Mouse (Mus musculus) lung, postnatal 14 days (tissue): ENCODE measurements around the gene Dpep3.

ENCODE experiments used
- DNase-seq: peaks from one replicate; pipeline ENCODE4 v3.0.0; 2021

Dpep3 gene

GRCm38 (mm10) chr8:105935105-105935504 is 44.1 kb downstream of the Dpep3 start:
- no peak for DNase-seq

GRCm38 (mm10) chr8:105933762-105934161 is 45.5 kb downstream of the Dpep3 start, which contains the start of gene Ctrl:
Gene Ctrl (minus strand): TSS chr8:105933862.
- DNase-seq: no peak

GRCm38 (mm10) chr8:105932525-105932924 is 46.7 kb downstream of the Dpep3 start:
- DNase-seq: no peak

GRCm38 (mm10) chr8:105931271-105931670 is 48.0 kb downstream of the Dpep3 start:
- DNase-seq: no peak

GRCm38 (mm10) chr8:105930602-105931001 is 48.6 kb downstream of the Dpep3 start:
- DNase-seq: peak; percentile 91

GRCm38 (mm10) chr8:105925123-105925522 is 54.1 kb downstream of the Dpep3 start:
- DNase-seq: no peak
